13 mouse cellular contexts compared by ENCODE assay signal in the genomic region with DNA sequence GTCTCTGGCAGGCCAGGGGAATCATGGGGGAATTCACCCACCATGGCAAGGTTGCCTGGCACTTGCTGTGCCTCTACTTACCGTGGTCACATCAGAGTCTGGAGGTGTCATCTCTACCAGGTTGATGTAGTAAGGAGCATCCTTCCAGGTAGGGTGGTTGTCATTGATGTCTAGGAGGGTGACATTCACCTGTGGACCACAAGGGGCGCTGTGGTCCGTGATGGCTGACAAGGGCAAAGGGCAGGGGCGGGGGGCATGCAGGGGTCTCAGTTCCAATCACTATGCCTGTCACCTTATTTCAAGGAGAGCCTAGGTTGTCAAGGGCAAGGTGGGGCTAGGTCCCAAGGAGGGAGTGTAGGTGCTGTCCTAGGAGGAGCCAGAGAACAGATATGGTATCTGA. TPM values are rescaled to one million over a fixed set of nuclear protein-coding genes. Genes with fewer than 3 reads are reported as not detected.
DNase-seq lines count a peak whose midpoint lies in the region; ATAC-seq and TF ChIP-seq lines count a peak whose summit lies in the region.
"Had no signal": no experiment of that assay in that cellular context is flagged by ENCODE, and none has a peak within 500 bp of the region (broad histone marks: within the 10 kb centered on the region; RNA-seq: fewer than 3 reads in every experiment).

No protein-coding gene starts in this region.

- TF ChIP-seq CTCF in kidney, postnatal 0 days (IDR thresholded peaks at IDR 0.05; ENCODE audit: low read depth) = peak; percentile 51

- no peak overlapping the region for H3K4me2 ChIP-seq in kidney, postnatal 0 days (ENCODE audit: low read length)

- no peak overlapping the region for H3K27ac ChIP-seq in kidney, postnatal 0 days
- H3K27ac ChIP-seq: macrophage had no signal

- no peaks in the 10 kb centered on the region for H3K9me3 ChIP-seq in kidney, postnatal 0 days (replicated peaks; ENCODE audit: low read length)

- 34% methylated on average over 4 of the region's 4 CpGs for WGBS in kidney, postnatal 0 days

- ATAC-seq in kidney, postnatal 0 days (replicated peaks; ENCODE audit: low FRiP score, low read depth) = 0 out of 2 replicates have a peak, but pooled peaks have one; percentile 7
- peak; percentile 38; the same call in 1 of the 2 replicates for ATAC-seq in granulocyte monocyte progenitor cell, adult 5-6 weeks (replicated peaks; ENCODE audit: poor library complexity, severe bottlenecking)
- no peak for ATAC-seq in monocyte, adult 5-6 weeks (replicated peaks; ENCODE audit: insufficient number of reproducible peaks, low FRiP score, low TSS enrichment, poor library complexity, severe bottlenecking)
- ATAC-seq in cerebellum, adult (ENCODE audit: insufficient number of reproducible peaks, low FRiP score, low TSS enrichment) = no peak
- ATAC-seq: forebrain, embryonic 14.5 days had no signal

- no peak overlapping the region for H3K4me3 ChIP-seq in kidney, postnatal 0 days (replicated peaks; ENCODE audit: low read depth, low read length)

- DNase-seq in kidney, postnatal 0 days (ENCODE audit: low spot score) = no peak
- no peak for DNase-seq in kidney, postnatal 10 days
- DNase-seq in A20 (ENCODE audit: low read depth, low spot score) (peak; percentile 34), ES-CJ7 (ENCODE audit: low read depth, low spot score) (peak; percentile 45)
- DNase-seq in yolk sac, embryonic 10.5 days (ENCODE audit: low spot score) = no peak
- DNase-seq: adrenal gland, postnatal 14 days; heart, adult 11 months had no signal

- no peak overlapping the region for H3K9ac ChIP-seq in kidney, postnatal 0 days (ENCODE audit: low read depth, low read length)

- no peaks in the 10 kb centered on the region for H3K4me1 ChIP-seq in kidney, postnatal 0 days (replicated peaks; ENCODE audit: insufficient read depth, low read length)

- no peaks in the 10 kb centered on the region for H3K27me3 ChIP-seq in kidney, postnatal 0 days (ENCODE audit: insufficient read depth, low read length)

- H3K36me3 ChIP-seq in kidney, postnatal 0 days (ENCODE audit: insufficient read depth, low read length) = no peaks in the 10 kb centered on the region

RNA-seq across cellular contexts. Expression of gene Gm17455, which starts 20.1 kb away (rescaled TPM):
- polyA plus RNA-seq in kidney, postnatal 0 days (2015; fragmentation: Nextera tagmentation; extraction: Ambion mirVana) = 0.74 and 0.84 TPM in 2 replicates
- not detected in 2 replicates for total RNA-seq in granulocyte monocyte progenitor cell, adult 5-6 weeks (2014; fragmentation: Nextera tagmentation)
- not detected in 2 replicates for total RNA-seq in granulocyte monocyte progenitor cell, adult 5-6 weeks (2017)
- total RNA-seq in monocyte, adult 5-6 weeks (2017) = not detected in 3 replicates
- total RNA-seq: adrenal gland, postnatal 14 days; common myeloid progenitor, adult 5-6 weeks had no signal
- polyA plus RNA-seq: macrophage had no signal

Comparison
In these comparisons a context has a peak if more than half of its experiments do, and no peak if none do; other contexts are left out.
1. ATAC-seq: peak in kidney, postnatal 0 days (single experiment) and granulocyte monocyte progenitor cell, adult 5-6 weeks (single experiment); none in monocyte, adult 5-6 weeks (single experiment) and cerebellum, adult (single experiment).
2. DNase-seq: peak in A20 (single experiment) and ES-CJ7 (single experiment); none in kidney, postnatal 0 days (single experiment), kidney, postnatal 10 days (single experiment) and yolk sac, embryonic 10.5 days (single experiment).